In genomic region chr8:85926107-85926506, GRCm38 (mm10) we compare ENCODE assay signal across 10 mouse cellular contexts.
A peak's percentile ranks its signal among the peaks of the same experiment; 100 is the strongest.
DNase-seq lines count a peak whose midpoint lies in the region; ATAC-seq lines count a peak whose summit lies in the region.
"Had no signal": no experiment of that assay in that cellular context is flagged by ENCODE, and none has a peak within 500 bp of the region (broad histone marks: within the 10 kb centered on the region; RNA-seq: fewer than 3 reads in every experiment).

No protein-coding gene starts in this region.

- no peak overlapping the region for H3K27ac ChIP-seq in forebrain, embryonic 15.5 days (replicated peaks)
- no peak overlapping the region for H3K27ac ChIP-seq in liver, embryonic 12.5 days
- H3K27ac ChIP-seq: liver, embryonic 14.5 days; neural tube, embryonic 12.5 days had no signal

- DNase-seq in cerebellum, adult 11-12 months, result peak; percentile 8
- DNase-seq in cerebellum, adult 11 months, result no peak
- peak; percentile 12 for DNase-seq in layer of hippocampus, adult 11-12 months (ENCODE audit: low spot score)
- DNase-seq in layer of hippocampus, adult 9-10 months (ENCODE audit: low spot score), result no peak
- peak; percentile 19 to 33 for DNase-seq in frontal cortex, adult 2 months (ENCODE audit: extremely low spot score in 1 of 2, low spot score in 1 of 2)
- peak; percentile 2 to 3 for DNase-seq in layer of hippocampus, postnatal 36 days

- ATAC-seq in forebrain, embryonic 15.5 days (replicated peaks), result no peak
- ATAC-seq in liver, embryonic 12.5 days, result no peak

- no peak overlapping the region for H3K9ac ChIP-seq in forebrain, embryonic 15.5 days (replicated peaks)
- no peak overlapping the region for H3K9ac ChIP-seq in liver, embryonic 12.5 days
- H3K9ac ChIP-seq: liver, embryonic 14.5 days; neural tube, embryonic 12.5 days had no signal

- no peak overlapping the region for H3K4me3 ChIP-seq in forebrain, embryonic 15.5 days
- no peak overlapping the region for H3K4me3 ChIP-seq in liver, embryonic 12.5 days
- H3K4me3 ChIP-seq: neural tube, embryonic 12.5 days had no signal

- no peaks in the 10 kb centered on the region for H3K9me3 ChIP-seq in forebrain, embryonic 15.5 days
- H3K9me3 ChIP-seq in liver, embryonic 12.5 days (replicated peaks), result no peaks in the 10 kb centered on the region
- H3K9me3 ChIP-seq: neural tube, embryonic 12.5 days had no signal

- H3K4me1 ChIP-seq in forebrain, embryonic 15.5 days, result no peaks in the 10 kb centered on the region
- no peaks in the 10 kb centered on the region for H3K4me1 ChIP-seq in liver, embryonic 12.5 days
- H3K4me1 ChIP-seq: neural tube, embryonic 12.5 days had no signal

- WGBS in forebrain, embryonic 15.5 days, result 77% methylated on average over 3 of the region's 3 CpGs
- 80% methylated on average over 3 of the region's 3 CpGs for WGBS in liver, embryonic 12.5 days (ENCODE audit: insufficient replicate concordance)

- H3K36me3 ChIP-seq in forebrain, embryonic 15.5 days, result no peaks in the 10 kb centered on the region
- H3K36me3 ChIP-seq in liver, embryonic 12.5 days, result no peaks in the 10 kb centered on the region
- H3K36me3 ChIP-seq: neural tube, embryonic 12.5 days had no signal

- H3K4me2 ChIP-seq in forebrain, embryonic 15.5 days (replicated peaks), result no peak overlapping the region
- no peak overlapping the region for H3K4me2 ChIP-seq in liver, embryonic 12.5 days
- H3K4me2 ChIP-seq: neural tube, embryonic 12.5 days had no signal

- no peaks in the 10 kb centered on the region for H3K27me3 ChIP-seq in forebrain, embryonic 15.5 days
- no peaks in the 10 kb centered on the region for H3K27me3 ChIP-seq in liver, embryonic 12.5 days (replicated peaks)
- H3K27me3 ChIP-seq: neural tube, embryonic 12.5 days had no signal

Comparison
In these comparisons a context has a peak if more than half of its experiments do, and no peak if none do; other contexts are left out.
1. DNase-seq: peak in cerebellum, adult 11-12 months (single experiment), layer of hippocampus, adult 11-12 months (single experiment), frontal cortex, adult 2 months (2 of 2) and layer of hippocampus, postnatal 36 days (2 of 2); none in cerebellum, adult 11 months (single experiment) and layer of hippocampus, adult 9-10 months (single experiment).